Mouse (Mus musculus): ENCODE data around the gene Gm11555. TPM values are rescaled to one million over a fixed set of nuclear protein-coding genes. Genes with fewer than 3 reads are reported as not detected.
"Not testable (repeated sequence)": the region's sequence is repeated elsewhere in the genome, so short reads cannot be mapped to it uniquely, and the experiment has no call there.

The Gm11555 gene
- polyA plus RNA-seq, 1 experiment, result not detected

DNA sequence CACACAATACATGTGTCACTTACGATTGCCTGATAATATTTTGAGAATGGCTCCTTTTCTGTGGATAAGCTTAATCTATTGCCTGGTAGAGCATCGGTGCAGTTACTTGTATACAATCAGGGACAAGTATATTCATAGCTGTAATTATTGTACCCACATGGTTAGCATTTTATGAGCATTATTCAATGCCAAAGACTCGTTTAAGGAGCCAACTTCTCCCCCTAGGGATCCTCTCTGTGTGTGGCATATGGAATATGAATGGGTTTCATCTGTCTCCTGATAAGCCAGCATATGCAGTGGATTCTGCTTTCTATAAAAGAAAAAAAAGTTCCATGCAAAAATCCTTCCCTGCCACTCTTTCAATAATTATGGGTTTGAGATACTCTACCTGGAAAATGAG is 5.7 kb downstream of the Gm11555 start:
- no peaks in the 10 kb centered on the region for H3K27me3 ChIP-seq (ENCODE audit: control insufficient read depth)
- H3K9me3 ChIP-seq (ENCODE audit: control insufficient read depth, low read length), result peaks cover 5% of the 10 kb centered on the region; the same call in 1 of the 2 replicates
- no peak overlapping the region for H3K4me3 ChIP-seq (replicated peaks)
- TF ChIP-seq TAL1 (IDR thresholded peaks at IDR 0.05; ENCODE audit: low read length) (no peak), GATA1 (IDR thresholded peaks at IDR 0.05; ENCODE audit: low read length) (no peak)
- H3K36me3 ChIP-seq (ENCODE audit: control insufficient read depth), result no peaks in the 10 kb centered on the region
- H3K4me1 ChIP-seq (ENCODE audit: control insufficient read depth), result no peaks in the 10 kb centered on the region

GRCm38 (mm10) chr11:99643635-99644139 is 6.3 kb downstream of the Gm11555 start, which contains the start of gene Krtap4-7:
Krtap4-7 (minus strand) TSS chr11:99644089.
- not testable (repeated sequence) for H3K4me3 ChIP-seq (replicated peaks); H3K9me3 ChIP-seq (ENCODE audit: control insufficient read depth, low read length); H3K27me3 ChIP-seq (ENCODE audit: control insufficient read depth); H3K4me1 ChIP-seq (ENCODE audit: control insufficient read depth); H3K36me3 ChIP-seq (ENCODE audit: control insufficient read depth)

GRCm38 (mm10) chr11:99640926-99641325 is 9.1 kb downstream of the Gm11555 start:
- H3K9me3 ChIP-seq (ENCODE audit: control insufficient read depth, low read length), result peaks cover 10% of the 10 kb centered on the region
- no peak overlapping the region for H3K4me3 ChIP-seq (replicated peaks)
- H3K36me3 ChIP-seq (ENCODE audit: control insufficient read depth), result no peaks in the 10 kb centered on the region
- TF ChIP-seq TAL1 (IDR thresholded peaks at IDR 0.05; ENCODE audit: low read length), result no peak
- TF ChIP-seq GATA1 (IDR thresholded peaks at IDR 0.05; ENCODE audit: low read length), result no peak
- no peaks in the 10 kb centered on the region for H3K4me1 ChIP-seq (ENCODE audit: control insufficient read depth)
- no peaks in the 10 kb centered on the region for H3K27me3 ChIP-seq (ENCODE audit: control insufficient read depth)

GRCm38 (mm10) chr11:99637086-99637485 is 12.9 kb downstream of the Gm11555 start:
- H3K4me3 ChIP-seq (replicated peaks), result no peak overlapping the region
- TF ChIP-seq GATA1 (IDR thresholded peaks at IDR 0.05; ENCODE audit: low read length) (no peak), TAL1 (IDR thresholded peaks at IDR 0.05; ENCODE audit: low read length) (no peak)
- peaks cover 6% of the 10 kb centered on the region for H3K9me3 ChIP-seq (ENCODE audit: control insufficient read depth, low read length)
- no peaks in the 10 kb centered on the region for H3K27me3 ChIP-seq (ENCODE audit: control insufficient read depth)
- no peaks in the 10 kb centered on the region for H3K36me3 ChIP-seq (ENCODE audit: control insufficient read depth)
- no peaks in the 10 kb centered on the region for H3K4me1 ChIP-seq (ENCODE audit: control insufficient read depth)

GRCm38 (mm10) chr11:99634653-99635134 is 15.3 kb downstream of the Gm11555 start, which contains the start of gene Krtap4-2:
Krtap4-2 (minus strand) TSS chr11:99635084.
- TF ChIP-seq GATA1 (IDR thresholded peaks at IDR 0.05; ENCODE audit: low read length) (no peak), TAL1 (IDR thresholded peaks at IDR 0.05; ENCODE audit: low read length) (no peak)
- Histone ChIP-seq H3K4me1 (ENCODE audit: control insufficient read depth) (no peaks in the 10 kb centered on the region), H3K4me3 (replicated peaks) (no peak within 1 kb of the TSS), H3K36me3 (ENCODE audit: control insufficient read depth) (no peaks in the 10 kb centered on the region), H3K9me3 (ENCODE audit: control insufficient read depth, low read length) (peaks cover 6% of the 10 kb centered on the region), H3K27me3 (ENCODE audit: control insufficient read depth) (no peaks in the 10 kb centered on the region)

DNA sequence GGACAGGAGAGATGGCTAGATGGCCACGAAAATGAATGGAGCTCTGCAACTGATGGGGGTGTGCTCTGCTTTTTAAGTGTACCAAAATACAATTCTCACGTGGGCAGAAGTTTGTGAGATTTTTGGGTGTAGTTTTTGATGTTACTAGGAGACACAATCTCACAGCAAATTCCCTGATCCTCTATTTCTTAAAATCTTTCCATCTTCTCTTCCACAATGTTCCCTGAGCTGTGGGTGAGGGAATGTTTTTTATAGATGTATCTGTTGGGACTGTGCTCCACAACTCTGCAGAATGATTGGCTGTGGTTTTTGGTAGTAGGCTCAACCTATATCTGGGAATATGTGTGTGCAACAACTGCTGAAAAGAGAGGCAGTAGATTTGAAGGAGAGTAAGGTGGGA is 16.7 kb downstream of the Gm11555 start:
- H3K27me3 ChIP-seq (ENCODE audit: control insufficient read depth), result no peaks in the 10 kb centered on the region
- no peaks in the 10 kb centered on the region; the same call in 1 of the 2 replicates for H3K9me3 ChIP-seq (ENCODE audit: control insufficient read depth, low read length)
- H3K4me1 ChIP-seq (ENCODE audit: control insufficient read depth), result no peaks in the 10 kb centered on the region
- H3K4me3 ChIP-seq (replicated peaks), result no peak overlapping the region
- TF ChIP-seq GATA1 (IDR thresholded peaks at IDR 0.05; ENCODE audit: low read length), result no peak
- no peak for TF ChIP-seq TAL1 (IDR thresholded peaks at IDR 0.05; ENCODE audit: low read length)
- no peaks in the 10 kb centered on the region for H3K36me3 ChIP-seq (ENCODE audit: control insufficient read depth)

DNA sequence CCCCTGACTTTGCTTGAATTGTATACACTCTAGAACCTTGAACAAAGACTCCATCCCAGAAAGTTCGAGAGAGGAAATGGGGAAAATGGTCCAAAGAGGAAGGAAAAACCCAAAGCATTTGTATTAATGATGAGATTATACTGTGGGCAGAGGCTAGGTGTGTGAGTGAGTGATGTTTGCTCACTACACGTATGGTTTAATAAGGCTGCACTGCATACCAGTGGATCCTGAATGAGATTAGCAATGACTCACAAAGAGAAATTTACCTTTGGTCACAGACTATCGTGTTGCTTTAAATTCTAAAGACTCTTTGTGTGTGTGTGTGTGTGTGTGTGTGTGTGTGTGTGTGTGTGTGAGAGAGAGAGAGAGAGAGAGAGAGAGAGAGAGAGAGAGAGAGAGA is 19.1 kb downstream of the Gm11555 start:
- Histone ChIP-seq H3K4me3 (replicated peaks) (no peak overlapping the region), H3K36me3 (ENCODE audit: control insufficient read depth) (no peaks in the 10 kb centered on the region), H3K9me3 (ENCODE audit: control insufficient read depth, low read length) (peaks cover 2% of the 10 kb centered on the region; the same call in 1 of the 2 replicates), H3K27me3 (ENCODE audit: control insufficient read depth) (no peaks in the 10 kb centered on the region), H3K4me1 (ENCODE audit: control insufficient read depth) (no peaks in the 10 kb centered on the region)
- TF ChIP-seq TAL1 (IDR thresholded peaks at IDR 0.05; ENCODE audit: low read length), result no peak
- no peak for TF ChIP-seq GATA1 (IDR thresholded peaks at IDR 0.05; ENCODE audit: low read length)

- H3K9me3 ChIP-seq (ENCODE audit: control insufficient read depth, low read length), result peaks cover 2% of the 10 kb centered on the region; the same call in 1 of the 2 replicates
- TF ChIP-seq TAL1 (IDR thresholded peaks at IDR 0.05; ENCODE audit: low read length) (no peak), GATA1 (IDR thresholded peaks at IDR 0.05; ENCODE audit: low read length) (no peak)
- H3K4me3 ChIP-seq (replicated peaks), result no peak within 1 kb of the TSS
- H3K27me3 ChIP-seq (ENCODE audit: control insufficient read depth), result no peaks in the 10 kb centered on the region
- H3K36me3 ChIP-seq (ENCODE audit: control insufficient read depth), result no peaks in the 10 kb centered on the region
- H3K4me1 ChIP-seq (ENCODE audit: control insufficient read depth), result no peaks in the 10 kb centered on the region
Observed at GRCm38 (mm10) chr11:99628138-99628537, 21.9 kb downstream of the Gm11555 start, which contains the start of gene Krtap4-1. Krtap4-1 (minus strand) TSS chr11:99628238.

- Histone ChIP-seq H3K27me3 (ENCODE audit: control insufficient read depth) (no peaks in the 10 kb centered on the region), H3K4me3 (replicated peaks) (no peak within 1 kb of the TSS), H3K9me3 (ENCODE audit: control insufficient read depth, low read length) (no peaks in the 10 kb centered on the region), H3K4me1 (ENCODE audit: control insufficient read depth) (no peaks in the 10 kb centered on the region), H3K36me3 (ENCODE audit: control insufficient read depth) (no peaks in the 10 kb centered on the region)
- no peak for TF ChIP-seq GATA1 (IDR thresholded peaks at IDR 0.05; ENCODE audit: low read length)
- TF ChIP-seq TAL1 (IDR thresholded peaks at IDR 0.05; ENCODE audit: low read length), result no peak
Observed at GRCm38 (mm10) chr11:99620335-99620734, 29.7 kb downstream of the Gm11555 start, which contains the start of gene Gm11562. Gm11562 (minus strand) TSS chr11:99620435.

All from erythroblast, embryonic 14.5 days (primary cell).